Mouse (Mus musculus): ENCODE measurements around the gene Negr1. TPM values are rescaled to one million over a fixed set of nuclear protein-coding genes. Genes with fewer than 3 reads are reported as not detected.
A peak's percentile ranks its signal among the peaks of the same experiment; 100 is the strongest.

The Negr1 gene
- total RNA-seq, 1 experiment from 2014 or later = 7.0 TPM

DNA sequence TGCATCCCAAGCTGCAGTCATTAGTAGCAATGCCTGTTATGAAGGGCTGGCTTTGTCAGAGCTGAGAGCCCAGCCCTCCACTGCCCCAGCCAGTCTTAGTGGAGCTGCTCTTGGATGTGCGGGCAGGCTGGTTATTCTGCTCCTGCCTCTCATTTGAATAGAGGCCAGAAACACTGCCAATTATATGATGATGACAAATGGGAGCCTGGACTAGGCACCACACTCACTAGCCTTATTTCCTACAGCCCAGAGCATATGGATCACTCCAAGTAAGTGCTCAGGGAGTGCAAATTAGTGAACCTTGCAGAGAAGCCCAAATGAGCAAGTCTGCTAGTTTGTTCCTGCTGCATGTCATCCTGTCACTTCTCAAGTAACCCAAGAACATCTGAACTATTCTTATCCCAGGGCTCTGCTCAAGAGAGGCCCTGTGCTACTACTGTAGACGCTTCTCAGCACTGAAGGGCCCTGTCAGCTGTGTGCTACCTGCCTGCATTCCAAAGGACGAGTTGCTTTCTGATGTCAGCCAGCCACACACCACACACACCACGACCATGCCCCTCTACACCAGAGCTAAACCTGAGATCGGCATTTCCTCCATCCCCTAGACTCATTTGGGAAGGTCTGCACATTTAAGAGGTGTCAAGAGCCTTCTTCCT lies 553.6 kb downstream of the Negr1 start:
- no peak for DNase-seq

DNA sequence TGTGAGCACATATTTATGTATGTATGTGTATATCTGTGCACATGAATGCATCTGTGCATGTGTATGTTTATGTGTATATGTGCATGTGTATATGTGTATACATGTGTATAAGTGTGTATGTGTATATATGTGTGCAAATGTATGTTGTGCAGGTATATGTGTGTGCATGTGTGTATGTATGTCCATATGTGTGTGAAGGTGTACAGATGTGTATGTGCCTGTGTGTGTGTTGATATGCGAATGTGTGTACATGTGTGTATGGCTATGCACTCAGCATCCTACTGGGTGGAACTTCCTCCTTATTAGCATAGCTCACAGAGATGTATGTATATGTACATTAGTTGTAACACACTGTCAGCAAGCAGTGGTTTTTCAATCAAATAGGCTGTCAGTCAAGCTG lies 554.4 kb downstream of the Negr1 start:
- DNase-seq = no peak

DNA sequence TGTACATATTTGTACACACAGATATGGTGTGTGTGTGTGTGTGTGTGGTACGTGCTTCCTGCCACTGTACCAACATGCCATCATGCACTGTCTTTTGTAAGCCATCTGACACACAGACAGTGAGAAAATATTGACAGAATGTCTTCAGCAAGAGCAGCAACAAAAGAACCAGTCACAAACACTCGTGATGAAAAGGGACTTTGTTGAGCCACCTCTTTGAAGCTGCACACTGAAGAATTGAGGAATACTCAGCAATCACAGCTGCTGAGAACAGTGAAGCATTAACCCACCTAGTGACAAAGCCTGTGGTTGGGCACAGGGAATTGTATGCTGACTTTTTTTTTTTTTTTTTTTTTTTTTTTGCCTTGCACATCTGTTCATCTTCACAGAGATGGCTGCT lies 558.3 kb downstream of the Negr1 start:
- DNase-seq = no peak

DNA sequence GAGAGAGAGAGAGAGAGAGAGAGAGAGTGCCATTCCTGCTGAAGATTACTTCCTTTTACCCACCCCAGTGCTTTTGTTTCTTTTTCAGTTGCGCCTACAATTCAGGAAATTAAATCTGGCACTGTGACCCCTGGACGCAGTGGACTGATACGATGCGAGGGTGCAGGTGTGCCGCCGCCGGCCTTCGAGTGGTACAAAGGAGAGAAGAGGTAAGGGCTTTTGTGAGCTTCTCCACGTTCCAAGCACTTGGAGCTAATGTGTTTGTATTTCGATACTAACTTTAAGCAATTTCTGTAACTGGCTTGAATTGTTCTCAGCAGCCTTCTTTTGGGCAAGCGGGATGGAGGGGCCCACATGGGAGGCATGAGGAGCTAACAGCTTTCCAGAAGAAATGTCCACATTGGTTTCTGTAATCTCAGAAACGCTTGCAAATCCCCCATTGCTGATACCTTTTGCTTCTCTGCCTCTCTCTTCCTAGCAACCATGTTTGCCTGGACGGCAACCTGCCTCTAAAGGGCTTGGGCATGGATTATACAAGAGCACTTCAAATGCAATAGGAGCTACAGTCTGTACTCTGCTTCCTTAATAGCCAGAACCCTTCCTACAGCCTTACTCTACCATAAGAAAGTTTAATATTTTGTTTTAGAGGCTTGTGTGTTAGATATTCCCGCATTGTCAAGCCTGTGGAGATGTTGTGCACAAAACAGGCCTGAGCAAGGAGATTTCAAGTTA lies 584.7 kb downstream of the Negr1 start:
- DNase-seq = no peak

DNA sequence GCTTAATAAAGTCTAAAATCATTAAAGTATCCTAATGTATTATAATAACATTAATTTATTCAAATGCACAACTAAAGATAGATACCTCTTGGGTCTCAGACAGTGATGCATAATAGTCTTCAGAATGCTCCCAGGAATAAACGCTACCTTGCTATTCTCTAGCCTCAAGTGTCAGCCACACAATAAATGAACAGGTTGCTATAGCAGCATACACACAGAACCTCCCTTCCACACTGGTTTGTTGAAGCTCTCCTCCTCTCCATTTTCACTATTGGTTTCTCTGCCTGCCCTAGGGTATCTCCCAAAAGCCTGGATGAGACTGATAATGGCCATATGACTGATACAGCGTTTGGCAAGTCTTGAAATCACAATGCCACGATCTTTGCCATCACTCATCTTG lies 593.3 kb downstream of the Negr1 start:
- DNase-seq = no peak

DNA sequence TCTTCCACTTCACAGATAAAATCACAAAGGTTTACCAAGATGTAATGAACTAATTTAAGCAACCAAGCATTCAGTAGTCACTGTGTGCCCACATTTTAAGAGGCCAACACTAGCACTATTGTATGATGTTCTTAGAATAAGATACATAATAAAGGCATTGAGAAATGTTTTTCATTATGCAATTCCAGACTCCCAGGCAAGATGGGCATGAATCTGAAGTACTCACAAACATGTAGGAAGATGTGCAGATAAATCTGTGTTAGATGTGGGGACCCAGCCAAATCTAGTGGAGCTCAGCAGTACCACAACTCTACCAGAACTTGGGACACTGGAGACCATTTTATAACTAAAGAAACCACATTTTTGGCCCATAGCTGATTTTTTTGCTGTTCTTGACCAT lies 593.9 kb downstream of the Negr1 start:
- DNase-seq = no peak

DNA sequence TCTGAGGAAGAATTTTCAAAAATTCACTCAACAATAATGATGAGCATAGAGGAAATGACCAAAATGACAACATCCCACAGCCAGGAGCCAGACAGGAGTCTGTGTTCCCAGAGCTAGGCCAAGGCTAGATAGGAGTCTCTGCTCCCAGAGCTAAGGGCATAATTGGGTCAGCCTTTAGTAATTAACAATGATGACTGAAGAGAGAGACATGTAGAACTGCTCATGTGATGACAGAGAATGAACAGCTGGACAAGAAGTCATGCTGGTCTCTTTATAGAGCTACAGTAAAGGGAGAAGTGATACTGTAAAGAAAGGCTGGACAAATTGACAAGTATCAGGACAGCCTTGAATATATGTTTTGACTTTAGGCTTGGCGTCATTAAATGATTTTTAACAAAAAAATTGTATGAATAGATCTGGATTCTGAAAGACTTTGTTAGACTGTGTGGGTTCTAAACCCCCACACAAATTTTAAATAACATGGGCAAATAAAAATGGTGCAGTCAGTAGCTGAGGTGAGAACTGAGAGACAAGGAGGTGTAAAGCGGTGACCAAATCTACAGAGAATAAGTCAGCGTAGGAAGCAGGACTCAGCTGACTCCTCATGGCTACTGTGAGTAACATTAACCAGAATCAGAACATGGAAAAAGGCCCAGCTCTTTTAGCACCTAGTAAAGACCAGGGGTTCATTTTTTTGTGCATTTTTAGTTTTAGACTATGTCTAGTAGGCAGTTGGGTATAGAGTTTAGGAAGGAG lies 603.4 kb downstream of the Negr1 start:
- no peak for DNase-seq

DNA sequence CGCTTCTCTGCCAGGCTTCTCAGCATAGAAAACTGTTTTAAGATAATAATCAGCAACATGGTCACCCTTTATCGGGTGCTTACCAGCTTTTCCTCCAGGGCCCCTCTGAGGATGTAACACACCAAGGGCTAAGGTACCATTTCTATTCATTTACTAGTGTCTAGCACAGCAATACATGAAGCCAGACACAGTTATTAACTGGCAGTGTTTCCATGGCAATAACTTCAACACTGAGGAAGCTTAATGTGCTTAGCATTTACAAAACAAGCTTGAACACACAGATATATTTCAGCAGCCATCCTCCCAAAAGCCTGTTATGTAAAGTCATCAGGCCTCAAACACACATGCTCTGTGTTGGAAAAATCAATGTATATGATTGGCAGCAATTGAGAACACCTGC lies 620.4 kb downstream of the Negr1 start:
- DNase-seq = no peak

DNA sequence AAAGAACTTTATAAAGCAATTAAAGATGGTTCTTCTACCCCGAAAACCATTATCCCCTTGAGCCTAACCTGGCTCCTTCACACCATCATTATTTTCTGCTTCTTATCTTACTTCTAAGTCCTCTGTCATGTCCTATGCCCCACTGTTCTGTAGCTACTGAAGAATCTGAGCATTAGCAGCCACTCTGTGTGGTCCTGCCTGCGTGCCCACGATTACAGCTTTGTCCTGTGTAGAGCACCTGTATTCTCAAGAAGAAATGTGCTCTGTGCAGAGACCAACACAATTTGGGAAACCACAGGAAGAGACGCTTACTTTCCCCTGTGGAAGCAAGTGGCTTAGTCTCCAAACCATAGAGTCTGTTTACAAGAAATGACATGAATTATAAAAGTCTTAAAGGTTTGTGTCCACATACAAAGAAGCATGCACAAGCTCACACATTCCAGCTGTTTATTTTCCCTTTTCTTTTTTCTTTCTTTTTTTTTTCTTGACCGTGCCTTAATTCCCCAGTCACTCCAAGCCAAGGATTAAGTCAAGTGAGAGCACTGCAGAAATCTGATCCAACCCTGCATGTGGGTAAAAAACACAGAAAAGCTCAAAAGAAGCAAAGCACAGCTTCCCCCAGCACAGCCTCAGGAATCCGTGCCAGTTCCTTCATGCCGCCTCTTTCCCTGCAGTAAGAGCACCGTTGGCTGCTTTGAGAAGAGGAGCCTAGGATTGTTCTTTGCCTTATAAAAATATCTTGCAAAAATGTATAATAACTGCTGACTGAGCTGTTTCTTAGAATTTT lies 627.5 kb downstream of the Negr1 start:
- DNase-seq = no peak

DNA sequence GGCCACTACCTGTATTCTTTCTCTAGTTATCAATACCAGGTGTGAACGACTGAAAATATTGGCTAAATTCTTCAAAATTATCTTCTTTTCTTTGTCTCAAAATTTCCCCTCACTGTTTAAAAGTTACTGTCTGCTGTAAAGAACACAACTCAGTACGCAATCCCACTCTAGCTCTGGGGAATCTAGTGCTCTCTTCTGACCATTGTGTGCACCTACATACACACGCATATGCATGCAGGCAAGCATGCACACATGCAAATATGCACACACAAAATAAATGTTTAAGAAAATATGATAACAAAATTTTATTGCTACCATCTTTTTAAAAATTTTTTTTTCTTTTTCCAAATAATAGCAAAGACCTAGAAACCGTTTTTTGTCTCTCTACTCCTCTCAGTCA lies 628.2 kb downstream of the Negr1 start:
- no peak for DNase-seq

DNA sequence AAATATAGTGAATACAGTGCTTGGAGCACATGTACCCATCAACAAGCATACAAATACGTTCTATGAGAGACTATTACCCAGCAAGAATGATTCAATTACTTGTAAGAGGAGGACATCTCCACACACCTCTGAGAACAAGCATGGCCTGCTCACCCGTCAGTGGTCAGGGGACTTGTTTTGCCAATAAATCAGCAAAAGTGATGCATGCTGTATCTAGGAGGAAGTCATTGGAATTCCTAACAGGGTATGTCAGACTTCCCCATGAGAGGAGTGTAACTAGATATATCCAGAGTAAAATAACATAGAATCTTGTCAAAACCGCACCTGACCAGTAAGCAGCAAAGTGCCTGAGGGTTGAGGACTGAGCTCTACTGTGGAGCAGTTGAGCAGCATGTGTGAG lies 629.0 kb downstream of the Negr1 start:
- no peak for DNase-seq

DNA sequence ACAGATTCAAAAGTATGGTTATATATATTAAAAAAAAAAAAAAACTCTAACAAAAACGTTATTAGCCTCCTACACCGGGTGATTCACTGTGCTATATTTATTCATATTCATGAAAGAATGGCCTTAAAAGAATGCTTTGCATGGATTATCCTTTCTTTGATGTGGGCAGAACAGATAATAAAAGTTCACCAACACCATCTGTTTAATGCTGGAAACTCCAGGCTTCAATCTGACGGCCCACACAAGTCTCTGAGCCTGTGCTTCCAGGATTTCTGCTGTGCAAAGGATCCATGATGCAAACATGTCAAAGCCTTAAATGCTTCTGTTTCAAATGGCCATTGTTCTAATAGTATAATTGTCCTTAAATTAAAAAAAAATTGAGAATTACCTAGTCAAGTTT lies 630.4 kb downstream of the Negr1 start:
- DNase-seq = no peak

DNA sequence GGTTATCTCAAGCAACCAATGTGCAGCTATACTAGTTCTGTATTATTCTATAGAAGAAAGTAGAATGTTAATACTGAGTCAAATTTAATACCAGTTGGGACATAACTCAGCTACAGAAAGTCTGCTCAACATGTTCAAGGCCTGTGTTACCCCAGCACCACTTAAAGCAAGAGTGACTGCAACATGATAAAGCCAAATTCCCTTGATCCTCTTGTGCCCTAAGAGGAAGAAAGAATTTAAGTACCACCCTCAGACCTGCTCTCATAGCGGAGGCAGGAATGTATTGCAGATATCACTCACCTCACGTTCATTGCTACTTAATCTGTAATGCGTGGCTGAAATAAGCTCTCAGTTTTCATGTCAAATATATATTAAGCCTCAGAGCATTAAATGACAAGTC lies 631.5 kb downstream of the Negr1 start:
- DNase-seq = no peak

DNA sequence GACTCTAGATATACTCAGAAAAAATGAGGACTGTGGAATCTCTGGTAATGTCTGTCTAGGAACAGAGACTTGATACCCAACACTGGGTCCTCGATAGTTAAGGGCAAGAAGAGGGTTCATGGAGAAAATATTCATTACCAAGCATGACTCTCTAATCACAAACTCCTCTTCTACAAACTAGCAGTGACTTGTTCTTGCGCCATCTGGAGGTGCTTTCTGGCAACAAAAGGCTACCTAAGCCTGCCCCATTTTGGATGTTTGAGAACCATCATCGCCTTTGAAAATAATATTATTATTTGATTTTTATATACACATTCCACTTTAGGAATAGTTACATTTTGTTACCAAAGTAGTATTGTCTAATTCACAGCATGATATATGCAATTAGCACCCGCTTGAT lies 637.1 kb downstream of the Negr1 start:
- DNase-seq = no peak

DNA sequence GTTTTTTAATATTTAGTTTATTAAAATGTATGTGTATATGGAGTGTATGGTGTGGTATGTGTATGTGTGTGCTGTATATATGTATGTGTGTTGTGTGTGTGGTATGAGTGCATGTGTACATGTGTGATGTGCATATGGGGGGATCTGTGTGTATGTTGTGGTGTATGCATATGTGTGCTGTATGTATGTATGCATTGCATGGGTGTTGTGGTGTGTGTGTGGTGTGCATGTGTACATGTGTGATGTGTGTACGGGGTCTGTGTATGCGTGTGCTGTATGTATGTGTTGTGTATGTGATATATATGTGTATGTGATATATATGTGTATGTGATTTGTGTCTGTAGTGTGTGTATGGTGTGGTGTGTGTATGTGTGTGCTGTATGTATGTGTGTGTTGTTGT lies 640.1 kb downstream of the Negr1 start:
- DNase-seq = no peak

DNA sequence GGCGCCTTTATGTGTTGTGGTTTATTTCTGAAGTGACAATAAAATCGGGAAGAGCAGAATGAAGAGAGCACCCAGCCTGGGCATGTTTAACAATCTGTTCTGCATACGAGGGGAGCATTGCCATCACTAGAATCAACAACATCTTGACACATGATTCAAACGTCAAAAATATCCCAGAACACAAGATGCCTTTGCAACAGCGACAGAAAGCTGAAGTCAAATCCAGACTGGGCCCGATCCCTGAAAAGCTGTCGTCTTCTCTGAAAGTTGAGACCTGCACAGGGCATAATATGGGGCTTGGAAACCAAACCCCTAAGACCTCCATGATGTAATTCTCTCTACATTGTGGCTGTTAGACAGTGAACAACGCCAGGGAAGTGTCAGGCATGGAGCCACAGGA lies 642.0 kb downstream of the Negr1 start:
- no peak for DNase-seq

DNA sequence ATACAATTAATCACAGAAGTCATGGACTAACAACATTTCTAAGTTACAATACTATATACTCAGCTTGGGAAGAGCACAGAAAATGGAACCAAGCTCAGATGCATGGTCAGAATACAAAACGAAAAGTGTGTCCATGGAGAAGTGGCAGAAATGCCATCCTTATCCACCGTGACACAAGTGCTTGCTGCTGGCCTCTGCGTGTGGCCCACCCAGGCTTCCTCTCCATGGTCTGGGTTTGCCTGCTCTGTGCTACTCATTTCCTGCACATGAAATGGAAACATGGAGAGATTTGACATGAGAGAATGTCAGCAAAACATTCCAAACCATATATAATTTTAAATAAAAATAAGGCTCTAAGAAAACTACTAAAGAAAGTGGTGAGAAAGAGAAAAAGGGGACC lies 645.2 kb downstream of the Negr1 start:
- DNase-seq = no peak

DNA sequence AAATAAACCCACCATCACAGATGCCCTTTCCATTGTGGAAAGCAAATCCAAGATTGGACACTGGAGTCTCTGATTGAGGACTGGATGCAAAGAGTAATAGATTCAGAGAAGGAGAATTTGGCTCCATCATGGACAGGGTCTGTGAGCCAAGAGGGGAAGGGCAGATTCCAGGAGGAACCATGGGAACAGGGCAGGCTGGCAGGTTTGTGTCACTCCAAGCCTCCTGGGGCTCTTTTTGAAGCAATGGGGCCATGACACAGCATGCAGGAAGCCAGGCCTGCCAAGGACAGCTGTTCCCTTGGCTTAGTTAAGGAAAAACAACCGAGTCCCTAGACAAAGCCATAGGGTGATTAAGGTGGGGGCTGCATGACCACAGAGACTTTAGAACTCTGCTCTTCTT lies 647.4 kb downstream of the Negr1 start:
- DNase-seq = peak; percentile 14

DNA sequence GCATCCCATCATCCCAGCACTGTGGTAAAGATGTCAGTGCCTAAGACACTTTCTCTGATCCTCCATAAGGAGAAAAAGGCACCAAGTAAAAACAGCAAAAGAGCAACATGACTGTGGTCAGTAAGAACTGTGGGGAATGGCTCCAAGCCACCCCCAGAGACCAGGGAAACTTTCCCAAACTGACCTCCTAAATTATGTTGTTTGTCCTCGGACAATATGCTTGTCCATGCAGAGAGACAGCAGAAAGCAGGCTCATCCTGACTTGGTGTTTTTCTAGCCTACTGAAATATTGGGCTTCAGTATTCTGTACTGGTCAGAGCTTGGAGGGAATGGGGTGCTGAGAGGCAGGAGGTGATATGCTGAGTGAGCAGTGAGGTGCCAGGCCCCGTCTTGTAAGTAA lies 647.8 kb downstream of the Negr1 start:
- no peak for DNase-seq

DNA sequence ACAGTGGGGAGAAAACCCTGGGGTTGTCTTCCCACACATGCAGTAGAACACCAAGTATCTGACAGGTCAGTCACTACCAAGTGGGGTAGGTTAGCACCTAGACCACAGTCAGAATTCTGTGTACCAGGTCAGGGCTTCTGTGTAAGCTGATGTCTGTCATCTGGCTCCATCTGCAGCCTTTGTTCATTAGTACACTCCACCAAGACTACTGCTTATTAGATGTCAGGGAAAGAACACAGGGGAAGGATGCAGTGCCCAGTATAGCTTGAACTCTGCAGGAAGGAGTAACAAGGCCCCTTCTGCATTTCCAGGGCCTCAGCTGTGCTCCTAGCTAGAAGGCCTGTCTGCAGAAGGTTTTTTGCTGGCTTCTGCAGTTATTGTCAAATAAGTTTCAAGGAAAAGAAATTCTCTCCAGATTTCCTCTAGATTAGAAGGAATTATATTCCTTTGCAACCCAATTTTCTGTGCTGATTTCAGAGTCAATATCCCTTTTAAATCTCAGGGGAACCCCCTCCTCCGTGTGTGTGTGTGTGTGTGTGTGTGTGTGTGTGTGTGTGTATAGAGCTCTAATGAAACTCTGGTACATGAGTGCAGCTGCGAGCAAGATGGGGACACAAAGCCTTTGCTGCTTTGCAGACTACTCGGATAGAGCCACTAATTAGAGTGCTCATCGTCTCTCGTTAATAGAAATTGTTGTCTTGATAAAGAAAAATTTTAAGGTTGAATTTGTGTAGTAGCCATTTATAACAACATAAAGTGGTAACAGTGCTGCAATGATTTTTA lies 654.5 kb downstream of the Negr1 start:
- no peak for DNase-seq

DNA sequence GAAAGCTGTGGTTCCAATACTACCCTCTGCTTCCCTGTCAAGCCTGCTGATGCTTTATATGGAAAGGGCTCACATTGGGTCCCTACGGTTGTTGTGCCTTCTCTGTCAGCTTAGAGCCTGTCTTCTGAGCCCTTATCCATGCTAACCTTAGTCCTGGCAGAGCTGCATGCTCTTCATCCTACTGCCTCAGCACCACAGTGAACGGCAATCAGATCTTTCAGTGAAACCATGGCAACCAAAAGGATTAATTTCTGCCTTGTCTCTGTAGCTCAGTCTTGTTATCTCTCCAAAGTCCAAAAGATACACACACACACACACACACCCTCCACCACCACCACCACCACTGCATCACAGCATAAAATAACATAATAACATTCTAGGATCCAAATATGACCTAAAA lies 656.2 kb downstream of the Negr1 start:
- no peak for DNase-seq

DNA sequence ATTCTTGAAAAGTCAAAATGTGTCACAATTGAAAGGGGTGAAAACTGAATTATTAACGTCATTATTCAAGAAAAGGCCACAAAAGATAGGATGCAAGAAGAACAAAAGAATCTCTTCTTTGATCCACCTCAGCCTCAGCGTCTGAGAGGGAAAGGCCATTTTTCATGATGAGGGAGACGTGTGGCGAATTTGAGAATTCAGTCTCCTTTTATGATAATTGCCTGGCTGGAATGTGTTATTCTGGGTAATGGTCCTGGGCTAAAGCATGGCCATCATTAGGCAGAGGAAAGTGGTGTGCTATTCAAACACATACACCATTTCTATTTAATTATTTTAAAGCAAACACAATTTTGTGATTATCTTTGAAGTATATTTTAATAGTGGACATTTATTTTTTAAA lies 663.3 kb downstream of the Negr1 start:
- no peak for DNase-seq

All from adrenal gland, postnatal 25 days (tissue).